Mouse (Mus musculus): ENCODE measurements around the gene Lamp2. TPM values are rescaled to one million over a fixed set of nuclear protein-coding genes. Genes with fewer than 3 reads are reported as not detected.
A peak's percentile ranks its signal among the peaks of the same experiment; 100 is the strongest.
"Not testable (repeated sequence)": the region's sequence is repeated elsewhere in the genome, so short reads cannot be mapped to it uniquely, and the experiment has no call there.

Gene Lamp2
- 167 and 170 TPM in 2 replicates for polyA plus RNA-seq (2015; fragmentation: Nextera tagmentation; extraction: Ambion mirVana)

- Histone ChIP-seq H3K4me3 (ENCODE audit: low read length) (peak within 1 kb of the TSS; percentile 64), H3K4me1 (replicated peaks; ENCODE audit: control insufficient read depth, insufficient read depth, low read length) (no peaks in the 10 kb centered on the region), H3K9ac (ENCODE audit: low read length) (peak within 1 kb of the TSS; percentile 77), H3K27ac (ENCODE audit: low read length) (peak within 1 kb of the TSS; percentile 85), H3K9me3 (ENCODE audit: control insufficient read depth, low read length) (no peaks in the 10 kb centered on the region), H3K27me3 (ENCODE audit: control insufficient read depth, insufficient read depth, low read depth, low read length) (no peaks in the 10 kb centered on the region), H3K36me3 (ENCODE audit: control insufficient read depth, insufficient read depth, low read length) (no peaks in the 10 kb centered on the region; the same call in 1 of the 2 replicates), H3K4me2 (ENCODE audit: low read depth, low read length) (peak within 1 kb of the TSS; percentile 59)
- 10% methylated on average over 46 of the region's 47 CpGs for WGBS
- ATAC-seq (ENCODE audit: low read depth): peak; percentile 98
These were observed at the start of gene Lamp2 for GRCm38 (mm10) chrX:38455890-38456634. TSS of gene Lamp2 (minus strand) at chrX:38456454.

- H3K36me3 ChIP-seq (ENCODE audit: control insufficient read depth, insufficient read depth, low read length): no peaks in the 10 kb centered on the region
- H3K4me1 ChIP-seq (replicated peaks; ENCODE audit: control insufficient read depth, insufficient read depth, low read length): no peaks in the 10 kb centered on the region
- WGBS: 79% methylated on average over 14 of the region's 14 CpGs
- no peak for ATAC-seq (ENCODE audit: low read depth)
- no peaks in the 10 kb centered on the region for H3K27me3 ChIP-seq (ENCODE audit: control insufficient read depth, insufficient read depth, low read depth, low read length)
- H3K9ac ChIP-seq (ENCODE audit: low read length): no peak overlapping the region
- H3K9me3 ChIP-seq (ENCODE audit: control insufficient read depth, low read length): no peaks in the 10 kb centered on the region
- H3K4me2 ChIP-seq (ENCODE audit: low read depth, low read length): no peak overlapping the region
- no peak overlapping the region for H3K4me3 ChIP-seq (ENCODE audit: low read length)
- no peak overlapping the region for H3K27ac ChIP-seq (ENCODE audit: low read length)
These were observed 48.6 kb upstream of the Lamp2 start for GRCm38 (mm10) chrX:38504846-38505245.

GRCm38 (mm10) chrX:38502182-38502581 lies 45.9 kb upstream of the Lamp2 start:
- not testable (repeated sequence) for H3K4me2 ChIP-seq (ENCODE audit: low read depth, low read length); H3K9me3 ChIP-seq (ENCODE audit: control insufficient read depth, low read length); H3K4me1 ChIP-seq (replicated peaks; ENCODE audit: control insufficient read depth, insufficient read depth, low read length); ATAC-seq (ENCODE audit: low read depth); H3K27me3 ChIP-seq (ENCODE audit: control insufficient read depth, insufficient read depth, low read depth, low read length); H3K27ac ChIP-seq (ENCODE audit: low read length); H3K9ac ChIP-seq (ENCODE audit: low read length); H3K36me3 ChIP-seq (ENCODE audit: control insufficient read depth, insufficient read depth, low read length); H3K4me3 ChIP-seq (ENCODE audit: low read length)
- 75% methylated on average over 5 of the region's 5 CpGs for WGBS

GRCm38 (mm10) chrX:38485464-38485863 lies 29.2 kb upstream of the Lamp2 start:
- H3K9ac ChIP-seq (ENCODE audit: low read length); H3K4me3 ChIP-seq (ENCODE audit: low read length); H3K9me3 ChIP-seq (ENCODE audit: control insufficient read depth, low read length); H3K27ac ChIP-seq (ENCODE audit: low read length); H3K4me1 ChIP-seq (replicated peaks; ENCODE audit: control insufficient read depth, insufficient read depth, low read length); H3K27me3 ChIP-seq (ENCODE audit: control insufficient read depth, insufficient read depth, low read depth, low read length); ATAC-seq (ENCODE audit: low read depth); H3K36me3 ChIP-seq (ENCODE audit: control insufficient read depth, insufficient read depth, low read length): not testable (repeated sequence)
- peak overlapping the region; percentile 11; the same call in 1 of the 2 replicates for H3K4me2 ChIP-seq (ENCODE audit: low read depth, low read length)
- WGBS: 36% methylated on average over 20 of the region's 20 CpGs

GRCm38 (mm10) chrX:38478583-38478982 lies 22.3 kb upstream of the Lamp2 start:
- WGBS: 60% methylated on average over 1 of the region's 1 CpGs
- Histone ChIP-seq H3K4me2 (ENCODE audit: low read depth, low read length) (no peak overlapping the region), H3K9me3 (ENCODE audit: control insufficient read depth, low read length) (no peaks in the 10 kb centered on the region), H3K4me3 (ENCODE audit: low read length) (no peak overlapping the region), H3K4me1 (replicated peaks; ENCODE audit: control insufficient read depth, insufficient read depth, low read length) (no peaks in the 10 kb centered on the region), H3K36me3 (ENCODE audit: control insufficient read depth, insufficient read depth, low read length) (no peaks in the 10 kb centered on the region), H3K27ac (ENCODE audit: low read length) (no peak overlapping the region), H3K9ac (ENCODE audit: low read length) (no peak overlapping the region), H3K27me3 (ENCODE audit: control insufficient read depth, insufficient read depth, low read depth, low read length) (no peaks in the 10 kb centered on the region)
- ATAC-seq (ENCODE audit: low read depth): no peak

GRCm38 (mm10) chrX:38473537-38474299 lies 17.5 kb upstream of the Lamp2 start:
- no peaks in the 10 kb centered on the region for H3K9me3 ChIP-seq (ENCODE audit: control insufficient read depth, low read length)
- H3K27me3 ChIP-seq (ENCODE audit: control insufficient read depth, insufficient read depth, low read depth, low read length): no peaks in the 10 kb centered on the region
- peak overlapping the region; percentile 61 for H3K9ac ChIP-seq (ENCODE audit: low read length)
- peak overlapping the region; percentile 52 for H3K4me2 ChIP-seq (ENCODE audit: low read depth, low read length)
- H3K36me3 ChIP-seq (ENCODE audit: control insufficient read depth, insufficient read depth, low read length): no peaks in the 10 kb centered on the region
- ATAC-seq (ENCODE audit: low read depth): peak; percentile 99
- no peaks in the 10 kb centered on the region for H3K4me1 ChIP-seq (replicated peaks; ENCODE audit: control insufficient read depth, insufficient read depth, low read length)
- H3K4me3 ChIP-seq (ENCODE audit: low read length): peak overlapping the region; percentile 50
- H3K27ac ChIP-seq (ENCODE audit: low read length): peak overlapping the region; percentile 90
- 13% methylated on average over 32 of the region's 32 CpGs for WGBS

GRCm38 (mm10) chrX:38473164-38473536 lies 16.9 kb upstream of the Lamp2 start:
- Histone ChIP-seq H3K4me1 (replicated peaks; ENCODE audit: control insufficient read depth, insufficient read depth, low read length) (no peaks in the 10 kb centered on the region), H3K9ac (ENCODE audit: low read length) (peak overlapping the region; percentile 61), H3K9me3 (ENCODE audit: control insufficient read depth, low read length) (no peaks in the 10 kb centered on the region), H3K27ac (ENCODE audit: low read length) (peak overlapping the region; percentile 46; the same call in 1 of the 2 replicates), H3K4me3 (ENCODE audit: low read length) (peak overlapping the region; percentile 50), H3K27me3 (ENCODE audit: control insufficient read depth, insufficient read depth, low read depth, low read length) (no peaks in the 10 kb centered on the region), H3K4me2 (ENCODE audit: low read depth, low read length) (peak overlapping the region; percentile 35), H3K36me3 (ENCODE audit: control insufficient read depth, insufficient read depth, low read length) (no peaks in the 10 kb centered on the region)
- peak; percentile 73 for ATAC-seq (ENCODE audit: low read depth)
- WGBS: 16% methylated on average over 10 of the region's 10 CpGs

GRCm38 (mm10) chrX:38466236-38466635 lies 10.0 kb upstream of the Lamp2 start:
- no peak for ATAC-seq (ENCODE audit: low read depth)
- Histone ChIP-seq H3K4me3 (ENCODE audit: low read length) (no peak overlapping the region), H3K9ac (ENCODE audit: low read length) (no peak overlapping the region), H3K4me2 (ENCODE audit: low read depth, low read length) (no peak overlapping the region), H3K9me3 (ENCODE audit: control insufficient read depth, low read length) (no peaks in the 10 kb centered on the region), H3K27me3 (ENCODE audit: control insufficient read depth, insufficient read depth, low read depth, low read length) (no peaks in the 10 kb centered on the region), H3K27ac (ENCODE audit: low read length) (no peak overlapping the region), H3K36me3 (ENCODE audit: control insufficient read depth, insufficient read depth, low read length) (no peaks in the 10 kb centered on the region), H3K4me1 (replicated peaks; ENCODE audit: control insufficient read depth, insufficient read depth, low read length) (no peaks in the 10 kb centered on the region)

GRCm38 (mm10) chrX:38463160-38463559 lies 6.9 kb upstream of the Lamp2 start:
- ATAC-seq (ENCODE audit: low read depth): no peak
- no peak overlapping the region for H3K4me2 ChIP-seq (ENCODE audit: low read depth, low read length)
- no peak overlapping the region for H3K27ac ChIP-seq (ENCODE audit: low read length)
- H3K9ac ChIP-seq (ENCODE audit: low read length): no peak overlapping the region
- H3K36me3 ChIP-seq (ENCODE audit: control insufficient read depth, insufficient read depth, low read length): no peaks in the 10 kb centered on the region
- no peak overlapping the region for H3K4me3 ChIP-seq (ENCODE audit: low read length)
- no peaks in the 10 kb centered on the region for H3K4me1 ChIP-seq (replicated peaks; ENCODE audit: control insufficient read depth, insufficient read depth, low read length)
- H3K9me3 ChIP-seq (ENCODE audit: control insufficient read depth, low read length): no peaks in the 10 kb centered on the region
- no peaks in the 10 kb centered on the region for H3K27me3 ChIP-seq (ENCODE audit: control insufficient read depth, insufficient read depth, low read depth, low read length)
- 82% methylated on average over 2 of the region's 2 CpGs for WGBS

All from lung, embryonic 16.5 days (tissue).